Mouse (Mus musculus) frontal cortex, postnatal 36 days (tissue): Measurements from ENCODE around the gene Morc1.

Experiments
- DNase-seq, 2 experiments: peaks; one replicate each; pipeline ENCODE4 v3.0.0; 2022; ENCODE audit warnings: low spot score in 2 of 2

The Morc1 gene

DNA sequence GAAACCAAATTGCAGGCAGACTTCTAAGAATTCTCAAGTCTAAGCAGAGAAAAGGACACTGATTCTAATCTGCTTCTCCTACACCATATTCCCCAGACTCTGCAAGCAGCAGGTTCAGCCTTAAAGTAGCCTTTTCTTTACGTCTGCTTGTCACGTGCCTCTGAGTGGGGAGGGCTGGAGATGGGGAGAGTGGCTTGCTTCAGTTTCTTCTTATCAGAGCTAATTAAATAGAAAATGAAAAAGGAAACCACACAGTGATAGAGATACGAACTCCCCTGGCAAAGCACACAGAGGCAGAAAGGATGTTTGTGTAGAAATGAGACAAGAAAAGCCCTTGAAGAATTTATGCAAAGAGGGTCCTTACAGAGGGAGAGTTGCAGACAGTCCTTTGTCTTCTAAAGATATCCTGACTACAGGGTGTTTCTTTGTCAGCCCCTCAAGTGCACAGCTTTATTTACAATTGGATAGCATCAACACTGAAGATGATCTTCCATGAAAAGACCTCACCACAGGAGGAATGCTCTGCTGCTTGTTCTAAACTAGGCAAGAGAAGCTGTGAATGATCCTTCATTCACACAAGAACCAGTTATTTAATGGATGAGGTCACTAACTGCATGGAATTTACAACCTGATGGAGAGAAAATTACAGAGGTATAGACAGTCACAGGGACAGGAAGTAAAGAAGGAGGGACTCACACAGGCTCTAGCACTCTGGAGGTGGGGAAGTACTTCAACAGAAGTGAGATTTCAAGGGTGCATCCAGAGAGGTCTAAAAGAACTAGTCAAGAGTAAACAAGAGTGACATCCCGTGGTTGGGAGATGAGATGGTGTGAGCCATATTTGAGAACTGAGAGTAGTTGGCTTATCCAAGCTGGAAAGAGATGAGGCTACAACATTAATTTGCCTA lies 44.1 kb downstream of the Morc1 start:
- no peak for DNase-seq

DNA sequence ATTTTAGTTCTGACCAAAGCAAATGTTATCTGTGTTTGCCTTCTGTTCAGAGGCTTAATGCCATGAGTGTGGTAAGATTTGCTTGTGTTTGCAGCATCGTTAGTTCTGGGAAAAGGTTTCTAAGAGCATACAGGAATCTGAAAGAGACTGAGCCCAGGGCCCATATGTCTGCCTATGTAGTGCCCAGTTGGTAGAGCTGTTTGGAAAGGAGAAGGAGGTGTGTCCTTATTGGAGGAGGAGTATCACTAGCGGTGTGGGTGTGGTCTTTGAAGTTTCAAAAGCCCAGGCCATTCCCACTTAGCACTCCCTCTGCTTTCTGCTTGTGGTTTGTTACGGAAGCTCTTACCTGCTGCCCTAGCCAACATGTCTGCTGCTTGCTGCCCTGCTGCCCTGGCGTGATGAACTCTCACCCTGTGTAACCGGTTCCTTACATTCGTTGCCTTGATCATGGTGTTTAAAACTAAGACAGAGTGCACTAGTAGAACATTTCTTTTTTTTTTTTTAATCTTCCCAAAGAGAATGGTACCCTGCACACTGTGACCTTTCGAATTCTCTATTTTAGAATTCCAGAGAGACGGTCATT lies 48.3 kb downstream of the Morc1 start:
- DNase-seq, result no peak

GRCm38 (mm10) chr16:48516776-48517499 lies 85.9 kb downstream of the Morc1 start:
- no peak for DNase-seq

DNA sequence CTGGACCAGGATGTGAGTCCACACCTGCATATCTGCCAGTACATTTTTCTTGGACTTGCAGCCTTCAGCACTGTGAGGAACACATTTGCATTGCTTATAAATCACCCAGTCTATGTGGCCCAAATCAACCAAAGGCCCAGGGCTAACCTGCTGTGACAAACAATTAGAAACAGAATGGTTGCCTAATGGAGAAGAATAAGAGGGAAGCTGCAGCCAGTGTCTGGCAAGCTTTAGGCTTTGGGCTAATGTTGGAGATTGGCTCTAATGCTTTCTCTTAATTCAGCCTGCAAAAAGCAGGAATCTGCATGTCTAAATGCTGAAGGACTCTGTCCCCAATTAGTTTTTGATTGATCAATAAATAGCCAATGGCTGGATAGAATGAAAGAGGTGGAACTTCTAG lies 88.5 kb downstream of the Morc1 start:
- DNase-seq, result no peak

- peak; percentile 3 to 36 for DNase-seq
These were observed 106.1 kb downstream of the Morc1 start for GRCm38 (mm10) chr16:48537108-48537507.

GRCm38 (mm10) chr16:48562290-48563080 lies 131.4 kb downstream of the Morc1 start:
- DNase-seq, result no peak

DNA sequence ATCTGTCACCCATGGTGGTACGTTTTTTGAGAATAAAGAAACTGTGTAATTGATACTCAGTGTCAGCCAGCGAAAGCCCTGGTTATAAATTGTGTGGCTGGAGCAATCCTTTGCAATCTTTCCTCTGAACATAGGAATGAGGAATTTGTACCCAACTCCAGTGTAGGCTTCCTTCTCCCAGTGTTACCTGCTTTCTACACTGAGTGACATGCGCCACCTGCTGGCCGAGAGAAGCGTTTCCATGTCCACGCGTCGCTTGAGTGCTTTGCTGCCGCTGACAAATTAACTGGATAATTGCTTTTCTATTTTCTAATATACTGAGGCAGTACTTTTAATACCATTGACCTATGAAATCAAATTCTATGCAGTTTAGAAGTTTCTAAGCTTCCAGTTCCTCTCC lies 139.3 kb downstream of the Morc1 start:
- DNase-seq, result peak; percentile 71 to 79

DNA sequence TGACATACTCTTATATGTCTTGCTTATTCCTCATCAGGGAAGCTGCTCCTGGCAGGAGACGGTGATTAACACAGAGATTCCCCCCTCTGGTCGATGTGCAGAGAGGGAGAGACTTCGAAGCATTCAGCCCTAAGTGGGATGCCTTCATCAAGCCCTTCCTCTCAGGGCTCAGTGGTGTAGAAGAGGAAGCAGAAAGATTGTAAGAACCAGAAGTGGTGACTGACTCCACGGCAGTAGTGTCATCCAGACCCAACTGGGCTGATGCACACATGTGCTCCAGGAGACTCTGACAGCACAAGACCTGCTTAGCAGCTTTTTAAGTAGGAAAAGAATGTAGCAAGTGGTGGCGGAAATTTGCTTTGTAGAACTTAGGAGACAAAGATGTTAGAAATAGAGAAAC lies 143.0 kb downstream of the Morc1 start:
- DNase-seq, result no peak

DNA sequence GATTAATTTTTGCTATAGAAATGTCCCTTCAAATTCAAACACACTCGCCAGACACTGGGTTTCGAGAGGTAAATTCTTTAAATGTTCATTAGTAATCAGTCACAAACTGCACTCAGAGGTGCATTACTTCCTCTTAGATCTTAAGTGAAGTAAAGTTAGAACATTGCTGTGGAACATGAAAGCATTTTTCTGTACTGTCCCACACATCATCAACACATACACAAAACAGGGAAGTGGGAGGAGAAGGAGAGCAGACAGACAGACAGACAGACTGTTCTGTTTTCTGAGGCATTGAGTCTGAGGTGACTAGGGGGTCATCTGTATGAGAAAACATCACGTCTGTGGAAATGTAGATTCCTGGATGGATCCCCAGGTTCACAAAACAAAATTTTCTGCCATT lies 143.5 kb downstream of the Morc1 start:
- no peak for DNase-seq

GRCm38 (mm10) chr16:48585369-48585768 lies 154.3 kb downstream of the Morc1 start:
- no peak for DNase-seq

- DNase-seq, result no peak
These were observed 163.4 kb downstream of the Morc1 start for GRCm38 (mm10) chr16:48594457-48594856.

DNA sequence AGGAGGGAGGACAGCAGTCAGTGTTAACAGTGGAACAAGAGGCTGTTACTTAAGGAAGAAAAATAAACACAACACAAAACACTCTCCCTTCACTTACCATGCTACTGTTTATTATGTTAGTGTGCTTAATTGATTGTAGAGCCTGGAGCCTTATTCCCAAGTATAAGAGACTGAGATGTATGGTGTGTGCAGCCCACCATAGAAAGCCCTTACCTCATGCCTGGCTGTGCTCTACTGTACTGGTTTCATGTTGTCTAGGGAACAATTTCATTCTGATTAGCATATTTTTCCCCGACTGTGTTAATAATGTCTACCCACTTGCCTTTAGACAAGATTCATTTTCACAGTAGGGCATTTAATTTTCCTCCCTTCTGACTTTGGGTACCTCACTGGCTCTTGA lies 164.2 kb downstream of the Morc1 start:
- no peak for DNase-seq

DNA sequence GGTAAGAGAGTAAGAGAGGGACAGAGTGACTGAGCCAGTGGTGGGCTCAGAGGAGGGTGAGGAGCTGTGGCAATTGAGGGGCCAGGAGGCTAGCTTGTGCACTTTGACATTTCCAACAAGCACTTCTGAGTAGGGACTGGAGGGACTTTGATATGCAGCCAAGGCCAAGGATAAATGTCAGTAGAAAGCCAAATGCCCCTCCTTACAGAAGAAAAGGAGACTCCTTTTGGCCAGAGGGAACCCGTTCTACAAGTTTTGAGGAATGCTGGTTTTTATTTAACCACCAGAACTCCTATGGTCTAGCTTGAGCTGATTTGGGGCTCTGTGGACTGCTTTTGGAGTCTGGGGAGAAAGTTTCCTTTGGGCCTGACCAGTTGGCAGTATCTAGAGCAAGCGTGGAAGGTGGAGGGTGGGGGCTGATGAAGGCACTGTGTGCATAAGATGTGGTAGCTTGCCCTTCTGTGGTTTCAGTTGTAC lies 172.7 kb downstream of the Morc1 start:
- DNase-seq, result no peak

DNA sequence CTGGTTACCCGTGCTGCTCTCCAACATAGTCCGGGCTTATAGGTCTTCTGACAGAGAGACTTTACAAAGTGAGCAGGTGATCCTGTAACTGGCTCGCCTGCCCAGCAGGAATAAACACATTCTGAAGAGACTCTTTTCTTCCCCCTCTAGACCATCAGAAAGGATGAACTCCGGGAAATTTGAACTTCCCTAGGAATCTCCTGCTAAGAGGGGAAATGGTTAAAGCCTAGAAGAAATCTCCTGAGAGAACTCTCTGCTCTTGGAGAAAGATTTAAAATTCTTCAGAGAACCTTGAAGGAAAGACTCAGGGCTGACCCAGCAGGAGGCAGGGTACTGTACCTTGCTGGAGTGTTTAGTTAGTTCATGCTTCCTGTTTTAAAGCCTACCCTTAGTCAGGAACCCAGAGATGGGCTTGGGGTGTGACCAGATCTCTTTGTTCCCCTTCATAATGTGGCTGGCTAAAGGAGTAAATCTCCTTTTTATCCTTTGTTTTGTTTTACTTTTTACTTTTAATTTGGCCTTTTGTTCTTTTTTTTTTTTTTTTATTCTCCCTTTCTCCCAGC lies 175.5 kb downstream of the Morc1 start:
- DNase-seq, result no peak

GRCm38 (mm10) chr16:48608224-48608623 lies 177.2 kb downstream of the Morc1 start:
- no peak for DNase-seq

GRCm38 (mm10) chr16:48610866-48611265 lies 179.8 kb downstream of the Morc1 start:
- DNase-seq, result no peak

DNA sequence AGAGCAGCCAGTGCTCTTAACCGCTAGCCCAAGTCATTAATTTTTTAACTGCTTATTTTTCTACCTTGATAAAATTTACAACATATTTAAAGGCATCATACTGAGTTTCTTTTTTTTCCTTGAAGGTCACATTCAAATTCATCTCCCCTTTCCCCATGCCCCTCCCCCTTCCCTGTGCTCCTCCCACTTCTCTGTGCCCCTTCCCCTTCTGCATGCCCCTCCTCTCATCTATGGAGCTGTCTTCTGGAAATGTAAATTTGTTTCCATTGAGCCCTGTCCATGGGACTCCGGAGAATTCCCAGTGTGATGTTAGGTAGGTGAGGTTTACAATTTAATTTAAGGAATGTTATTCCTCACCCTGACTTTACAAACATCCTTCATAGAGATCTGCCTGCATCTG lies 180.4 kb downstream of the Morc1 start:
- no peak for DNase-seq

DNA sequence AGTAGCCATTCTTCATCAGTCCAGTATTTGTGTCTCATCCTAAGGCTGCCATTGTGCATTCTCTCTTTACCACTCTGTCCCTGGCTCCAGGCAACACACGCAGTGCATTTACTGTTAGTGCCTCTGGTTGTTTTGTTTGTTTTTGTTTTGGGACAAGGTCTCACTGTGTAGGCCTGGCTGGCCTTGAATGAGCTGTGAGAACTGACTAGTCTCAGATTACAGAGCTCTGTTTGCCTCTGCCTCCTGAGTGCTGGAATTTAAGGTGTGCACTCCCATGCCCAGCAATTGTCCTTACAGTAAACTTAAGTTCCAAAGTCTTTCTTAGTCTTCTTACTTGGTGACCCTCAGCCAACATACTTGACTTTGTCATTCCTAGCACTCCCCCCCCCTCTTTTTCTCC lies 182.7 kb downstream of the Morc1 start:
- DNase-seq, result no peak

DNA sequence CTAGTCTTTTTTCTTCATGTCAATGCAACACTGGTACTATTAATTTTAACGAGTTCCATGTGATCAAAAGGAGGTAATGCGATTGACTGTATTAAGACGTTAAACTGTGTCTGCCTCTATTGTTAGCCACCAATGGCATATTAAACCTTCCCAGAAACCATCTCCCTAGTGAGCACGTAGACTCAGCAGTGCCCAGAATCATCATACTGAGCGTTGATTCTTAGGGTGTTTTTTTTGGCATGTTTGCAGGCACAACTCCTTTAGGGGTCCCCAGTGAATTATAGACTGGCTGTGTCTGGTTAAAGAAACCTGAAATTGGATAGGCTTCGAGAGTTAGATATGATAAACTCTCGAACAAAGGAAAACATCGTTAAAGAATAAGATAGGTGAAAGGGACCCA lies 189.5 kb downstream of the Morc1 start:
- no peak for DNase-seq

DNA sequence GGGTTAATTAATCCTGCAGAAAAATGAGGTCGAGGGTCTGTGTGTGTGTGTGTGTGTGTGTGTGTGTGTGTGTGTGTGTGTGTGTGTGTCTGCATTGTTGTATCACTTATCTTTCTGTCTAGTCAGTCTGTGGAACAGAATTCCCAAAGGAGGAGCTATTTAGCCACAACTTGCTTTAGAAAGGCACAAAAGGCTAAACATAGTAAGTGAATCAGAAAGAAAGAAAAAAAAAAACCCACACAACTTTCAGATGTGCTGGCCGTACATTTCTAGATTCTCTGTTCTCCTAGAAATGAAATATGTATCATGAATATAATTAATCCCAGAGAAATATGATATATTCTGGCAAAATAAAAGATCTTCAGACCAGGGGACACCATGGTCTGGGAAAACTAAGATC lies 190.0 kb downstream of the Morc1 start:
- DNase-seq, result no peak

DNA sequence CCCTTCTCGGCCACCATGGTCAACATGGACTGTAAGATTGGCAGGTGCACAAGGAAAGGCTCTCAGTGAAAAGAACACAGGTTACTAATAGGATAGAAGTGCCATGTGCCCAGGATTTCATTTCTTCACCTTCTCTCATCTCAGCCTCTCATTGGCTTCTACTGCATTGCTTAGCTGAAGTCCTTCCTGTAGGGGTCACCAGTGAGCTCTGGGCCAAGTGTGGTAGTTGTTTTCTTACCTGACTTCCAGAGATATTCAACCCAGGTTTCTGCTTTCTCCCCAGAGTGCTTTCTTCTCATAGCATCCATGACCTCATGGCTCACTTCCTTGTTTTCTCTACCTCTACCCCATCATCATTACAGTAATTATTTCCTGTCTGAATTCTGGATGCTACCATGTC lies 192.4 kb downstream of the Morc1 start:
- DNase-seq, result no peak
